Mouse (Mus musculus) kidney, adult 11 months (tissue): ENCODE measurements around the gene Gm44805.

Experiments used
- DNase-seq: peaks from one replicate; pipeline ENCODE4 v3.0.0; 2022

Gene Gm44805

DNA sequence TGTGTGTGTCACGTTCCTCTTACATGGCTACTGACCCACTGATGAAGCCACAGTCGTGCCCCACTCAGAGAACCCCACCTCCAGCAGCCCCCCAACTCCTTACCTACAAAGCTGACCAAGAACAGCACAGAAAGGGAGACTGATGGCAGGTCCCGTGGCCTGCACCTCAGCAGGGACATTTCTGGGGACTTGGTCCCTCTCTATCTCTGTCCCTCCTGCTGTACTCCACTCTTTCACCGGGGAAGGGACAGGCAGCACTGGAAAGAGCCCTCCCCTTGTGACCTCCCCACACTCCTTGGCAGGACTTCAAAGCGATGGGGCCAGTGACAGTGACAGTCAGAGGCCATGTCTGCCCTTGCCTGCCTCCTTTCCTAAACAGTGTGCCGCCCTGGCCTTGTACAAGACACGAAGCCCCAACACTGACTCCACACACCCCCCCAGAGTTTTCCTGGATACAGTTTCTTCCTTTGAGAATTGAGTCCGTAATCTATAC lies at the start of gene Gm44805, which contains the start of gene Apoc4:
Gm44805 (minus strand) TSS at position 222 of the 493 bp plus-strand sequence.
Apoc4 (minus strand) TSS at position 278 of the 493 bp plus-strand sequence.
- DNase-seq, result no peak

DNA sequence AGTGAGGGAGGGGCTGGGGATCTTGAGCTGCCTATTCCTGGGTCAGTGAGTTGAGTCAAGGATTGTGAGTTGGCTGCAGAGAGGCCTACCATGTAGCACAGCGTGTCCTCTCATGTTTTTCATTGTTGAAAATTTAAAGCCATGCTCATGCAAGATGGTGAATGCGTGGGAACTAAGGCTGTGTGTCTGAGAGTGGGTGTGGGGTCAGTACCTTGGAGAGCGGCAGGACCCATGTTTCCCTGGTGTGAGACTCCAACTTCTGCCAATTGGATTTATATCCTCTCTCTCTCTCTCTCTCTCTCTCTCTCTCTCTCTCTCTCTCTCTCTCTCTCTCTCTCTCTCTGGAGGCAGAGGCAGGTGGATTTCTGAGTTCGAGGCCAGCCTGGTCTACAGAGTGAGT lies 45.3 kb upstream of the Gm44805 start:
- no peak for DNase-seq

DNA sequence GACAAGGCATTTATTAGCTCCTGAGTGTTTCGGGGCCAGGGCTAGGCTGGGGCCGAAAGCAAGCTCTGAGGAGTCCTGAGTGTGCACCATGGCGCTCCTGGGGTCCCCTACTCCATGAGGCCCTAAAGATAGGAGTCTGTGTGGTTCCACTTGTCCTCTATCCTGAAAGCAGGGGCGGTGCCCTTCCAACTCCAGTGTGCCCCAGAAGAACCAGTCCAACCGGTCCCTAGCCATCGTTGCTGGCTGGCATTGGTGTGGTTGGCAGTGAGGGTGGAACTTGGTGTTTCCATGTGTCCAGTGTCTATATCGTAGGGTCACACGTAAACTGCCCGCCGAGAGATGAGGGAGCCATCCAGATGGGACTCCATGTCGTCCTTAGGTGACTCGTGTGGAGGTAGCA lies 42.9 kb upstream of the Gm44805 start:
- peak; percentile 75 for DNase-seq

DNA sequence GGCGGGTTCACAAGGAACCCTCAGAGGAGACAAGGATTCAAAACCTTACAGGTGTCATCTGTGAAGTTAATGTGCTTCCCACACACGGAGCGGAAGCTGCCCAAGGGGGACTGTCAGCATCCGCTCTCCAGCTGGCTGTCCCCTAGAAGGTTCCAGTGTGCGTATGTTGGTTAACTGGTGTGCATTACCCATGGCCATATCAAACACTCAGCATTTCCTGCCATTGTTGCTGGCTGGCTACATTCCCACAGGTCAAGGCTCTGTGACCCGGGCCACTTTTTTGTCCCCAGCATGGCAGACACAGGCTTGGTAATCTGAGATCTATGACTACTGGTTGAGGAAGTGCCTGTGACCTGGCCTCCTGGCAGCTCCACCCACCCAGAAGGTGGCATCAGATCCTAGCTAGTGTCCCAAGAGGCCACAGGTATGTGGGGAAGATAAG lies 41.6 kb upstream of the Gm44805 start:
- DNase-seq, result peak; percentile 74

DNA sequence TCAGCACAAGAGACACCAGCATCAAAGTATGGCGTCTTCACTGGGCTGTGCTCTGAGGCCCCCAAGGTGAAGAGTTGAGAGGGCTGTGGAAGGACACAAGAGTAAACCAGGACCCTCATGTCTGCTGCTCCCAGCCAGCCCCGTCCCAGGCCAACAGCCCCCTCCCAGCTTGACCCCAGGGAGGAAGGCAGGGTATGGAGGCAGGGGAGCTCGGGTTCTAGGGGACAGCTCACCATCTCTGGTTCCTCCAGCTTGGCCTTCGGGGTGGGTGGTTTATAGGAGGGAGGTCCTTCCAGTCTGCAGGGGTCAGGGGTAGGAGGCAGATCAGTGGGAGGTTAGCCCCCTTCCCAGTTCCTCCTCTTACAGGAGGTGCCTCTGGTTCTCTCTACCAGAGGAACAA lies 38.0 kb upstream of the Gm44805 start:
- no peak for DNase-seq

DNA sequence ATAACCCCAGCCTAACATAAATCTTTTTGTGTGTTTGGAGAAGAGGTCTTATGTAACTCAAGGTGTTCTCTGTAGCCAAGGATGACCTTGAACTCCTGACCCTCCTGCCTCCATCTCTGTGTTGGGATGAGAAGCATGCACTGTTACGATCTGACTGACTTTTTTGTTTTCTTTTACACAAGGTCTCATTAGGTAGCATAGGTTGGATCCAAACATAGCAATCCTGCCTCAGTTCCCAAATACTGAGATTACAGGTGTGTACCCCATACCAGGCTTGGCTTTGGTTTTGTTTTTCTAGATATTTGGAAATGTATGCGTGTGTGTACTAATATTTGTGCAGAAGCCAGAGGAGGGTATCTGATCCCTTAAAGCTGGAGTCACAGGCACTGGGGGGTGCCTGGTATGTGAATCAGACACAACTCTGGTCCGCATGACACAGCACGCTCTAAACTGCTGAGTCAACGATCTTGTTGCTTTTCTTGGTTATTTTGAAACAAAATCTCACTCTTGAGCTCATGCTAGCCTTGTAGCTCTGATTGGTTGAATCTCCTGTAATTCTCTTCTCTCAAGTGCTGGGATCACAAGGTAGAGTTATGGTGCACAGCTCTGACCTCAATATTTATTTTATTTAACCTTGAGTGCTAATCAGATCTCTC lies 37.2 kb upstream of the Gm44805 start:
- no peak for DNase-seq

DNA sequence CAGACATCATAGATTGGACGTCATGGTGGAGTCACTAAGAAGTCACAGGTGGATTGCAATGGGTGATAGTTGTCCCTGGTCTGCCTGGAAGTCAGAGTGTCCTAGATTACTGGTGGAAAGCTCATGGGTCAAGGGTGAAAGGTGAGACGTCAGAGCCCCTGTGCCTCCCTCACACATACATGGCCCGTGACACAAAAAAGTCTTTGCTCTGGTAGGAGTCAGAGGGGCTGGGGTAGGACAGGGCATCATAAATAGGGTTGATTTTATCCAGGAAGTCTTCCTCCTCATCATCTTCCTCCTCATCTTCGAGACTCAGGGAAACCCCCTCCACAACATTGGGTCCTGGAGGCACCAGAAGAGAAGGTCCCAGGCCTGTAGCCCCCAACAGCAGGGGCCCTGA lies 36.1 kb upstream of the Gm44805 start:
- no peak for DNase-seq

DNA sequence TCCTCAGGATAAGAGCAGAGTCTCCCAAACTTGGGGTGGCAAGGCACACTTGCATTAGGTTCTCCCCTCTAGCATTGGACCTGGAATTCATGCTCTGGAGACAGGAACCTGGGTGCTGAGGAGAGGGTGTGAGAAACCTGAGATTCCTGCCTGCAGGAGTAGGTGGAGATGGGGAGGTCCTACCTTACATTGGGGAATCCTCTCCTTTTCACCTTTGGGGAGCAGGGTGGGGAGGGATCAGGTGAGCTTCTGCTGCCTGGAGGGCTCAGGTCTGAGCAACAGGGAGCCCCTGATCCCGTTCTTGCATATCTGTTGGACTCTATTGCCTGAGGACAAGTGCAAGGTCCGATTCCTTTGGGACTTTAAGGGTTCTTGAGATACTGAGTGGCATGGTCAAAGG lies 35.6 kb upstream of the Gm44805 start:
- DNase-seq, result no peak

DNA sequence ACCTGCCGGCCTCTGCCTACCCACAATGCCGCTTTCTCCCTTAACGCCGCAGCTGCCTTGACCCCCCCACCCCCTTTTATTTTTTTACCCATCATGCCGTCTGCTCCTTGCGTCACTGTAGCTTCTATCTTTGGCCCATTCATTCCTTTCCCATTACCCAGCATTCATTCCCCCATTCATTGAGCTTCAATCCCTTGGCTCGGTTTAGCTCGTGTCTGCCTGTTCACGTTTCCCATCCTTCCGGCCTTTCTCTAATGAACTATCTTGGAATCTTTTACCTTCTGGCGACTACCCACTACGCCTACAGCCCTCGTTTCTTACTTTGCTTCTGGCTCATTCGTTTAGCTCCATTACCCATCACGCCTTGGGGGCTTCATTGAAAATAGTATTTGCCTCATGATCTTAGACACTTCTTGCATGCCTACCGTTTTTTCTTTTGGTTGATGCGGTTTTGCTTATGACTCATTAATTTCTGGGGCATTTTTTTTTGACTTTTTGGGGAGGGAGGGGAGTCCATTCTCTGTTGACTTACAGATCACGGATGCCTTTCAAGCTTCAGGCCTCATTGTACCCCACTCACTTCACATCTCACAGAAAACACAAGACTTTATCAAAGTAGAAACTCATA lies 34.9 kb upstream of the Gm44805 start:
- no peak for DNase-seq

DNA sequence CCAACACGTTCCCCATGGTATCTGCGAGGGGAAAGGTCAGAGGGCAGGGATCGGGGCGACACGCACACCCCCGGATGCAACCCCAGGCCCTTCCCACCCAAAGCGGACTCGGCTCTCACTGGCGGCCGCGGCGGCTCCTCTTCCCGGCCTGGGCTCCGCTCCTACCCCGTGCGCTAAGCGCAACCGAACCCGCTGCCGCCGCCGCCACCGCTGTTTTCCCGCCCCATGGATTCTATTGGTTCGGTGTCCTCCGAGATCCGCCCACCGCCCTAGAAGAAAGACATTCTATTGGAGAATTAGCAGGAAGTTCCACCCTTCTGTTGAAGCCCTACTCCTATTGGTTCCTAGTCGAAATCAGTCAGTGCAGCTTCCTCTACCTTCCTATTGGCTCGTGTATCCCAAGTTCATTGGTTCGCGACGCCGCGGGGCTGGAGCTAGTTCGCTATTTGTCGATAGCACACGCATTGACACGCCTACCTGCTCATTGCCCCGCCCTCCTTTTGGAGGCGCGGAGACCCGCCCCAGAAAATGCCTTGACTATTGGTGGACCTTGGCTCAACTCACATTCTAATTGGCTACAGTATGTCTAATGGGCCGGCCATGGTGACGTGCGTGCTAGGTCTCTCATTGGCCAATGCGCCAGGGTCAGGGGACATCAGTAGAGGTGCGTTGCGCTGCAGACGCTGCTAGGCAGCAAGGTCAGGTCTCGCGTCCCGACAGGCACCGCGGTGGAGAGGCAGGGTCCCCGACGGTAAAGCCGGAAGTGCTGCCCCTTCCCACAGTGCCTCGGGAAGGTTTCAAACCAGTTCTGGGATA lies 34.2 kb upstream of the Gm44805 start, which contains the start of gene Tomm40:
Tomm40 (minus strand) TSS at position 200 of the 816 bp plus-strand sequence.
- peak; percentile 100 for DNase-seq

DNA sequence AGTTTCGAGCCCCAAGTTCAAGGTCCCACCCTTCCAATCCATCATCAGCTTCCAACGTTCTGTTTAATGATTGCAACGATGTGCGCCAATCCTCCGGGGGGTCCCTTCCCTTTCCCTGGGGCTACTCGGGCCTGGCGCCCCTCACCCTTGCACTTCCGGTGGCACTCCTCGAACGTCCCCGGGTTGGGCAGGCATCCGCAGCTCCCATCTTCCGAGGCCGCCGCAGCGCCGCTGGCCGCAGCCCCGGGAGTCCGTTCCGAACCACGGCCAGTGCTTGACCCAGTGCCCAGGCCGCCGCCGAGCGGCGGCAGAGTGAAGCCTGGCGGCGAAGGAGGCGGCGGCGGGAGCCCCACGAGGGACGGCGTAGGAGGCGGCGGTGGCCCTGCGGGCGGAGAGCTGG lies 33.6 kb upstream of the Gm44805 start:
- no peak for DNase-seq

DNA sequence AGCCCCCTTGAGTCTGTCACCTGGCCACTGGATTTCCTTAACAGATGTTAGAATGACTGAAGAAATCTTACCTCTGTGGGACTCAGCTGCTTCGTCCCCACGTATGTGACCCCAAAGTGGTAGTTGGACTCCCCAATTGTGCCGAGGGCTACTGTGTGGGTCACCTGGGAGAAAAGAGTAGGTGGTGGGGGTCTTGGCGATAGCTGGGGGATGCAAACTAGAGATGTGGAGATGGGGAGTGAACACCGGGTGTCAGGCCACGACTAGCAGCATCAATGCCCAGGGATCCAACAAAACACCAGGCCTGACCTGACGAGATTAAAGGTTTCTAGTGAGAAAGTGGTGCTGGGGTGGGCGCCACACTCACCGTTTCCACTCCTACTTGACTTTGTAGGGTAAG lies 32.4 kb upstream of the Gm44805 start:
- no peak for DNase-seq

DNA sequence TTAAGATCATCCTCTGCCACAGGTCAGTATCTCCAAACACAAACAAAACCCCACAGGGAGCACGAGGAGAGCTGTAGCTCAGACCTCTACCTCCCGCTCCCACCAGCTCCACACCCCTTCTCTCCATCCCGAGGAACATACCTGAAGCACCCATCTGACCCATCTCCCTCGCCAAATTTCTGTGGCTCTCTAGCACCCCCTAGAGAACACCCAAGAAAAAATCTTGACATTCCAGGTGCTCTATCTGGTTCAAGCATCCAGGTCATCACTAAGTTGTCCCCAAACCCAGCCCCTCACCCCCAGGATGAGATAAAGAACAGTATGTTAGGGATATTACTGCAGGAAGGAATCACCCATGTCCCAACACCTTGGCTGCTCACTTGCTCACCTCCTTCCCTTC lies 32.0 kb upstream of the Gm44805 start:
- no peak for DNase-seq

DNA sequence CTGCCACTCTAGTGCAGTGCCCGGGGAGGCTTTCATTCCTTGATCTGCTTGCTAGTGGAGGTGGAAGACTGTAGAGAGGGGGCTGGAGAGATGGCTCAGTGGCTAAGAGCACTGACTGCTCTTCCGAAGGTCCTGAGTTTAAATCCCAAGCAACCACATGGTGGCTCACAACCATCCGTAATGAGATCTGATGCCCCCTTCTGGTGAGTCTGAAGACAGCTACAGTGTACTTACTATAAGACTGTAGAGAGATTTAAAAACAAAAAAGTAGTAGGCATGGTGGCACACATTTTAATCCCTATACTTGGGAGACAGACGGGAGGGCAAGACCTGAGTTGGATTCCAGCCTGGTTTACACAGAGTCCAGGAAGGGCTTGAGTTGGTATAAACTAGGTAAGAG lies 31.2 kb upstream of the Gm44805 start:
- DNase-seq, result no peak

DNA sequence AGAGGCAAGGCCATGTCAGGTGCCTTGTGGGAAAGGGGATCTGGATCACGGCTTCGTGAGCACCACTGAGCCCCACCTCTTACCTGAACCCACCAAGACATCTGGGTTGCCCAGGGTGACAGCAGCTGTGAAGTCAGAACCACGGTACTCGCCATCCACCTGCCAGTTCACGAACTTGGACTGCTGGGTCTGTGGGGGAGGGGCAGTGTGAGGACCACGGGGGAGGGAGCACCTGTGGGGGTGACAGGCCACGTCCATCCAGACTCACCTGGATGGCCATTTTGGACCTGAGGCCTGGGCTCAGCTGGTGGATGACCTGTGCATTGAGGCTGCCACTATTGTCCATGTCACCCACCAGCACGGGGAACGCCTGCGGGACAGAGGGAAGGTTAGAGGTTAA lies 29.4 kb upstream of the Gm44805 start:
- no peak for DNase-seq

DNA sequence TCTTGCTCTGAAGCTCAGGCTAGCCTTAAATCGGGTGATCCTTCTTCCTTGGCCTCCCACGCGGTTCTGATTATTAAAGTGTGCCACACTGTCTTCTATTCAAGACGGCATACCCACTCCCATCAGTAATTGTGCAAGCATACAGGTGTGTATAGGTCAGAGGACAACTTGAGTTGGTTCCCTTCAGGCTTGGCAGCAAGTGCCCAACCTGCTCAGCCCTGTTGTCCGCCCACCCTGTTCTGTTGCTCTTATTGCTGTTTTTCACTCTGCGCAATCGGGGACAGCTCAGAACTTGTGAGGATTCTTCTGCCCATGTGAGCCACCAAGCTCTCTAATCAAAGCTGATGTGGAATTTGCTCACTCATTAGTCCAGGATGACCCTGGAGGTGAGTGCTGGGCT lies 24.0 kb upstream of the Gm44805 start:
- no peak for DNase-seq

DNA sequence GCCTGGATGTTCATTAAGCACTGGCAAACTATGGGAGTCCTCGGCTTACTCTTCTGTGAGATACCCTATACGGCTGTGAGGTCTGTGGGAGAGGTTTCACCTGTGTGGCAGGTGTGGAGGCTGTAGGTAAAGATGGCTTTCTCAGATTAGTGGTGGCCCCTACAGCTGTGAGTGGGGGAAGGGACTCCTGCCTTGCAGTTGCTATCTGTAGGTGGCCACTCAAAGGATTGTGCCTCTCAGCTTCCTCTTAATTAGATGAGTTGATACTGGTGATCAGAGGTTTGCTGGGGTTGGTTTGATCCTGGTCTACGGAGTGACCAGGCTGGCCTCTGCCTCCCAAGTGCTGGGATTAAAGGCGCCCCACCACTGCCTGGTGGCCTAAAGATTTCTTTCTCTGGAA lies 23.3 kb upstream of the Gm44805 start:
- DNase-seq, result no peak

DNA sequence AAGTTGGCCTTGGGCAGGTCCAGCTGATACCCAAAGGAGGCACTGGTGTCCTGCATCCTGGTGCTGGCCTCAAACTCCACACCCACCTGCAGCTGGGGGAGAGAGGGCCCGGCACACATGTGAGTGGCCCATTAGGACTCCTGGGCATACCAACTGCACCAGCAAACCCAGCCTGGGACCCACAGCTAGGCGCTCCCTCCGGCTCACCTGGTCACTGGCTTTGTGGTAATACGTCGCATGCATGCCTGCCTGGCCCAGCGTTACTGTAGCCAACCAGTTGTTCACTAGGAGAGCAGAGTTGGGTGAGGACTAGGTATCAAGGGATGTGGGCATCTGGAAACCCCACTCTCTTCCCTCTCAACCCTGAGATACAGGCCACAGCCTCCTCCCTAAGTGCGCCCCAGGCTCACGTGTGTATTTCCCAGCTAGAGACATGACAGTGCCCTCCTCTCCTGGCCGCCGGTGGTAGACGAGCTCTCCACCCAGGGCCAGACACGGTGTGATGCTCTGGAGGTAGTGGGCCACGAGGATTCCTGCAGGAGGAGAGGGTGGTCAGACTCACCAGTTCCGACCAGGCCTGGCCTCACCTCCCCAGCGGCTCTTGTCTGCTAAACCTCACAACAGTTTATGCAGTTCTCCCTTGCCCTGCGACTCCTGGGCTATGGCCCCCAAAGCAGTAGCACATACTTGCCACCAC lies 21.8 kb upstream of the Gm44805 start:
- no peak for DNase-seq

DNA sequence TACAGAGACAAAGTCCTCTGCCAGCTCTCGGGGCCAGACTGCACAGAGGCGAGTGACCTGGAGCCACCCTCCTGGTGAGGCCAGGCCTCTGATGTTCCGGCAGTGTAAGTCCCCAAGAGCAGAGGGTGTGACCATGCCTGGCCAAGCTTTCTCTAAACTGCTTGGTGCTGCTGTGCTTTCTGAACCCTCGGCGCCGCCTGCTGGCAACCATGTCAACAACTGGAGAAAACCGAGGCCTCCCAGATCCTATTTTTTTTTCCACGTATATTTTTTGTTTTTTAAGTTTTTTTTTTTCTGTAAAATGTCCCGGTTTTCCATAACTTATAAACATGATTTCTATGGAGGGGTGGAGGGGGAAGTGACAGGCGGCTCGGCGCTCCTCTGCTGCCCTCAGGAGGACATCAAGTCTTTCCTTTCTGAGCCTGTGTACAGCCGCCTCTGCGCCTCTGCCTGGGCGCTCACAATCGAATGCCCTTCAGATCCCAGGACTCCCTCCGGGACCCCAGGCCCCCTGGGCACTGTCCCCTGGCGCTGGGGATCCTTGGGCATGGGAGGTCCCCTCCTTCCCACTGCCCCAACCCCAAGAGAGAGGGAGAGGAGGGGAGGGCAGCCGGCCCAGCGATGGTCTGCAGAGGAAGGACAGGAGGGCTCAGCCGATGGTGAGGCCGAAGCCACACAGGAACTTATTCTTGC lies 20.0 kb upstream of the Gm44805 start:
- DNase-seq, result peak; percentile 85

DNA sequence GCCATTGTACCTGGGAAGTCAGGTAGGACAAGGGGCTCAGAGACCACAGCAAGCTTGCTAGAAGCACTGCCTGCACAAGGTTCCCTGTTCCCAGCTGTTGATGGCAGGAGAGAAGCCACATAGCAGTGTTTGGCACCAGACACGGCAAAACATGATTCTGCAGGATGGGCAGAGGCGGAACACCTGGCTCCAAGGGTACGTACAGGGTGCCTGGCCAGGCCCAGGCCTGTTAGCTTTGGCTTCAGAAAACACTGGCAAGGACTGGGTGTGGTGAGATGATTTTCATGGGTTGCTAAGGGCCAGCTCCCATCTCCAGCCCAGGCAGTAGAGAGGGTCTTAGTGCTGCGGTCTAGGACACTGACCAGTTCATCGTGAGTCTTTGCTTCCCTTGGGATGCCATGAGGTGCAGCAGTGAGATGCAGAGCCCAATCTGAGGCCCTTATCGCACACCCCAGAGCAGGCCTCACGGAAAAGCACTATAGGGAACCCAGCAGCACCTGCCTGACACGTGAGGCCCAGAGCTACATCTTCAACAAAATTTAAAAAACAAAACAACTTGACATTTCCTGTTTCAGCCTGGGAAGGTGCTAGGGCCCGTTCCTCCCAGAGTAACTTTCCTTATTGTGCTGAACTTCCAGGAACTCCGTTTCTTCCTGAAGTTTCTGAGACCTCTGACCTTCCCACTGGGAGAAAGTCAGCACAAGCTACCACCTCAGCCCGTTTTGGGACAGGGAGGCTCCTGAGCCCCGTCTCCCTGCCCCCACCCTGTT lies 19.3 kb upstream of the Gm44805 start:
- DNase-seq, result no peak

DNA sequence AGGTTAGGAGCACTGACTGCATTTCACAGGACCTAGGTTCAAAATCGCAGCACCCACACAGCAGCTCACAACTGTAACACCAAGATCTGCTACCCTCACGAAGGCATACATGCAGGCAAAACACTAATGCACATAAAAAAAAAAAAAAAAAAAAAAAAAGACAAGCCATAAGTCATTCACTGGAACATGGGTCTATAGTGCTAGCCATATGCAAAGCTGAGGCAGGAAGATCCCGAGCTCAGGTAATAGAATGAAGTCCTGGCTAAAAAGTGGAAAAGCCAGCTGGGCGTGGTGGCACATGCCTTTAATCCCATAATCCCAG lies 18.6 kb upstream of the Gm44805 start:
- DNase-seq, result no peak
